Mouse (Mus musculus) spleen, adult 2 months (tissue): Measurements from ENCODE around the gene Fam43a. TPM values are rescaled to one million over a fixed set of nuclear protein-coding genes. Genes with fewer than 3 reads are reported as not detected.

Source experiments
- DNase-seq, 2 experiments: peaks; one replicate each; pipeline versions ENCODE4 v3.0.0 to v3.0.0-alpha.2; 2012 to 2021; ENCODE audit warnings: low spot score in 2 of 2, low read depth in 1 of 2
- H3K27ac ChIP-seq: fragments of 200-500 bp; 2 replicates; pipeline ENCODE4 v1.5.1; 2012; ENCODE audit warnings: low read length, inconsistent platforms; ENCODE audit not compliant: insufficient read depth
- H3K27me3 ChIP-seq: fragments of 200-500 bp; 2 replicates; pipeline ENCODE4 v1.6.1; 2012; ENCODE audit warnings: mild to moderate bottlenecking, moderate library complexity, low read length, inconsistent platforms; ENCODE audit not compliant: control insufficient read depth, insufficient read depth
- H3K36me3 ChIP-seq: fragments of 200-500 bp; 2 replicates; pipeline ENCODE4 v1.6.1; 2012; ENCODE audit warnings: mild to moderate bottlenecking, low read length, inconsistent platforms; ENCODE audit not compliant: control insufficient read depth, insufficient read depth
- H3K4me1 ChIP-seq: fragments of 200-500 bp; 2 replicates; pipeline ENCODE4 v1.6.1; 2011; ENCODE audit warnings: inconsistent platforms; ENCODE audit not compliant: control insufficient read depth, insufficient read depth, insufficient read length
- H3K4me3 ChIP-seq: fragments of 200-500 bp; 2 replicates; pipeline ENCODE4 v1.5.1; 2011; ENCODE audit warnings: mild to moderate bottlenecking, inconsistent platforms; ENCODE audit not compliant: insufficient read depth, insufficient read length; ENCODE audit errors: extremely low read depth
- CTCF ChIP-seq: fragments of 200-500 bp; IDR thresholded peaks from 2 replicates; pipeline ENCODE4 v1.5.1; 2011; ENCODE audit warnings: mild to moderate bottlenecking, inconsistent platforms; ENCODE audit not compliant: insufficient read depth, insufficient read length, insufficient replicate concordance; ENCODE audit errors: extremely low read depth
- POLR2A ChIP-seq: fragments of 200-500 bp; IDR thresholded peaks from 2 replicates; pipeline ENCODE4 v1.6.1; 2011; ENCODE audit warnings: low read depth, low read length, inconsistent platforms
- WGBS: fragments of 180-500 bp; shearing (Covaris S2); methylation state at CpG from one replicate; pipeline ENCODE4 v1.1.7; 2018; 5-methylcytosine and 5-hydroxymethylcytosine counted together
- polyA plus RNA-seq: library from polyadenylated mRNA; depleted of rRNA; stranded (reverse); fragments of >200 nt; gene quantifications from 2 replicates; pipeline ENCODE4 v1.2.3, GENCODE M21; 2012

Gene Fam43a
- polyA plus RNA-seq, 1 experiment, result 56.3 TPM

DNA sequence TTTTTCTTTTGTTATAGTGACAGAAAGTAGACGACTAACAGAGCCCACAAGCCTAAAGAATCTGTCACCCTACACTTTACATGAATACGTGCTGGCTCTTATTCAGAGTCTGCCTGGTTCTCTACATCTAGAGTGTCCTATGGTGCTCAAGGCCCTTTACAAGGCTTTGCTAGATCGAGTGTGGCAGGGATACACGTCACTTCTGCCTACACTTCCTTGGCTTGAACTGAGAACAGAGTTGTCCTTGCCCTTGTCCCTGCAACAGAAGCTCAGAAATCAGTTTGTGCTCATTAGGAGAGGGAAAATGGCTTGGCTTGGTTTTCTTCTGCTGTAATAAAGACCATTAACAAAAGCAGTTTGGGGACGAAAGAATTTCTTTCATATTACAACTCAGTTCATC lies 11.8 kb downstream of the Fam43a start:
- 86% methylated on average over 5 of the region's 5 CpGs for WGBS
- Histone ChIP-seq H3K36me3 (no peaks in the 10 kb centered on the region), H3K4me3 (no peak overlapping the region), H3K27me3 (no peaks in the 10 kb centered on the region), H3K27ac (no peak overlapping the region), H3K4me1 (peaks cover 20% of the 10 kb centered on the region; the same call in 1 of the 2 replicates)
- TF ChIP-seq POLR2A (no peak), CTCF (no peak)
- DNase-seq, result no peak

DNA sequence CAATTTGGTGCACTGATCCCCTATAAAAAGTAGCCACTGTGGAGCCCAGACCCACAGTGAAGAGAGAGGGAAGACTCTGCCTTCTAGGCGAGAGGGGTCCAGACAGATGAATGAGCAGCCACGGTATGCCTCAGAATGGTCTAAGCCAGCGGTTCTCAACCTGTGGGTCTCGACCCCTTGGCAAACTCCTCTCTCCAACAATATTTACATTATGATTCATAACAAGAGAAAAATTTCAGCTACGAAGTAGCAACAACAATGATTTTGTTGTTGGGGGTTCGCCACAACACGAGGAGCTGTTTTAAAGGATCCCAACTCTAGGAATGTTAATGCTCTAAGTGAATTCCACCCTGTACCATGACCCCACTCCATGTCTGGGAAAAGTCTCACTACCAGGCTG lies 13.6 kb downstream of the Fam43a start:
- 92% methylated on average over 7 of the region's 7 CpGs for WGBS
- no peak overlapping the region for H3K27ac ChIP-seq
- TF ChIP-seq CTCF, result no peak
- no peak for TF ChIP-seq POLR2A

DNA sequence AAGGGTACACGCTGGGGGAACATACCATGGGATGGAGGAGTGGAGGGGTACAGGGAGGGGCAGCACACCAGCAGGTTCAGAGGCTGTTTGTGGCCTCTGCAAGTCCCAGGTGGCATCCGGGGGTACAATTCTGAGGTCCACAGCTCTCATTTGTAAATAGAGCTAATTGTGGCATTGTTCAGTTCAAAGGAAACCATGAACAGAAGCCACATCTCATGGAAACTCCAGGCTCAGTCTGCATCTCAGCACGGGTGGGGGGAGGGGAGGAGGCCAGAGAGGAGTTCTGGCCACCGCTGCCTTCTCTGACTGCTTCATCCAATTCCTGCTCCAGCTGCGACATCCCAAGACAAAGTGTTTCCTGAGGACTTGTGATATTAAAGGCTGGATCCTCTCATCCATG lies 14.6 kb downstream of the Fam43a start:
- Histone ChIP-seq H3K36me3 (no peaks in the 10 kb centered on the region), H3K27me3 (no peaks in the 10 kb centered on the region), H3K4me1 (peaks cover 3% of the 10 kb centered on the region; the same call in 1 of the 2 replicates), H3K27ac (no peak overlapping the region), H3K4me3 (no peak overlapping the region)
- 39% methylated on average over 5 of the region's 5 CpGs for WGBS
- no peak for DNase-seq
- TF ChIP-seq CTCF (no peak), POLR2A (no peak)

More for the DNA sequence above, 13.6 kb downstream of the Fam43a start:
- H3K36me3 ChIP-seq, result no peaks in the 10 kb centered on the region
- H3K27me3 ChIP-seq, result no peaks in the 10 kb centered on the region
- no peak overlapping the region for H3K4me3 ChIP-seq
- no peak for DNase-seq
- H3K4me1 ChIP-seq, result peaks cover 10% of the 10 kb centered on the region; the same call in 1 of the 2 replicates

DNA sequence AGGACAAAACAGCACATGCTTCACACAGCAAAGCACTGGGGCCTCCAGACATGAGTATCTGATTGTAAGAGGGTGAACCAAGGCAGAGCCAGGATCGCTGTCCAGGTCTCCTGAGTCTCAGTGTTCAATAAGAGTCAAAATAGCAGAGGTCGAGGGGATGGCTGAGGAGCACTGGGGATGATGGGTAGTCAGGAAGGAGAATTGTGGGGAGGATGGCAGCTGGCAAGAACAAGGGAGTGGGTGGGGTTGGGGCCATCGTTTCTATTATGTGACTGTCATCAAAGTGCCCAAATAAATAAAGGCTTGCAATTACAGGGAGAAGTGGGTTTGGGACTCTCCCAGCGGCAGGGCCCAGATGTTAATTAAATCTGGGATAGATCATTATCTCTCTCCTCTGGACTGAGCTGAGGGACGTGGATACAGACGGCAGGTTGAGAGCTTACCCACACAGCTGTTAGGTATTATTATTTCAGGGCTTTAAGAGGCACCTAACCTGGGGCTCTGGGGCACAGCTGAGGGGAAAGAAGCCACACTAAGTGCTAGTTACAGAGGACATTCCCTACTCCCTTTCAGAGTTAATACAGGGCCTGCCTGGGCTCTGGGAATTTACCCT lies 15.3 kb downstream of the Fam43a start:
- Histone ChIP-seq H3K36me3 (no peaks in the 10 kb centered on the region), H3K4me1 (peaks cover 3% of the 10 kb centered on the region; the same call in 1 of the 2 replicates), H3K27me3 (no peaks in the 10 kb centered on the region), H3K27ac (no peak overlapping the region), H3K4me3 (no peak overlapping the region)
- 73% methylated on average over 6 of the region's 6 CpGs for WGBS
- TF ChIP-seq POLR2A (no peak), CTCF (no peak)
- DNase-seq, result no peak

DNA sequence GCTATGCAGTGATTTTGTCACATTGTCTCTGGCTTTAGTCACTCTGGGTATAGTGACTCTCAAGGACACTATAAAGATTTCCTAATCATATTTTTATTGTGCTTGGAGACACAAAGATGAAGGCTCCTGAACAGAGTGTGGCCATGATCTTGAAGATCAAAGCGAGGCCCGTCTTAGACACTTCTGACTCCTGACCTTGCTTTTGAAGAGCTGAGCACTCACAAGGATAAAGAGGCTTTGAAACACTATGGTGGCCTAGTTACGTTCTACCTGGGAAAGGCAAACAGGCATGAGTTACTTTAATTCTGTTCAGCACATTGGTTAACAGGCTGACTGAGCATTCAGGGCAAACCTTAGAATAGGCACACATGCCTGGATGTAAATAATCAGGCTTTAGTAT lies 16.8 kb downstream of the Fam43a start:
- Histone ChIP-seq H3K4me3 (no peak overlapping the region), H3K27me3 (no peaks in the 10 kb centered on the region), H3K4me1 (peaks cover 3% of the 10 kb centered on the region; the same call in 1 of the 2 replicates), H3K27ac (no peak overlapping the region), H3K36me3 (no peaks in the 10 kb centered on the region)
- WGBS, result 92% methylated on average over 3 of the region's 3 CpGs
- TF ChIP-seq POLR2A, result no peak
- no peak for TF ChIP-seq CTCF
- no peak for DNase-seq

- H3K4me1 ChIP-seq, result peaks cover 10% of the 10 kb centered on the region
- H3K27me3 ChIP-seq, result no peaks in the 10 kb centered on the region
- no peak overlapping the region for H3K4me3 ChIP-seq
- TF ChIP-seq POLR2A, result no peak
- no peak for TF ChIP-seq CTCF
- no peaks in the 10 kb centered on the region for H3K36me3 ChIP-seq
- H3K27ac ChIP-seq, result no peak overlapping the region
- DNase-seq, result peak in 1 of 2 experiments; percentile 77
- WGBS, result 31% methylated on average over 7 of the region's 7 CpGs
Measured at GRCm38 (mm10) chr16:30623645-30624044, 24.1 kb downstream of the Fam43a start.

DNA sequence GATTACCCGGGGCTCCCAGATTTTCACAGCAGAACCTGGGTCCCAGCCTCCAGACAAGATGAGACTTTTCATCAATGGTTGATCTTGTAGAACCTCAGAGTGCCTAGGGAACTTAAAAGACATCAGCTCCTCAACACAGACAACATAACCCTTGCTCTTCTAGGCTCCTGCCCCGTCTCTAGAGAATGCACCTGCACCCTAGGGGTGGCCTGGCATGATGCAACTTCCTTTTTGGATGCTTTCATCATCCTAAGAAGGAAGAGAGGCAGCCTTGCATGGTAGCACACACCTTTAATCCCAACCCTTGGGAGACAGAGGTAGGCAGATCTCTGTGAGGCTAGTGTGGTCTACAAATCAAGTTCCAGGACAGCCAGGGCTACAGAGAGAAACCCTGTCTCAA lies 25.1 kb downstream of the Fam43a start:
- 44% methylated on average over 2 of the region's 2 CpGs for WGBS
- TF ChIP-seq CTCF (no peak), POLR2A (no peak)
- DNase-seq, result no peak

More for the DNA sequence above, 25.1 kb downstream of the Fam43a start:
- Histone ChIP-seq H3K4me3 (no peak overlapping the region), H3K27me3 (no peaks in the 10 kb centered on the region), H3K27ac (no peak overlapping the region), H3K4me1 (peaks cover 10% of the 10 kb centered on the region), H3K36me3 (no peaks in the 10 kb centered on the region)
